Mouse (Mus musculus): ENCODE data around the gene Ankrd11. TPM values are rescaled to one million over a fixed set of nuclear protein-coding genes. Genes with fewer than 3 reads are reported as not detected.
A peak's percentile ranks its signal among the peaks of the same experiment; 100 is the strongest.

The Ankrd11 gene
- polyA plus RNA-seq, 1 experiment from 2014 or later = 33.6 TPM

GRCm38 (mm10) chr8:122931834-122932560 lies 110.1 kb downstream of the Ankrd11 start:
- H3K9ac ChIP-seq (replicated peaks; ENCODE audit: low read depth, low read length) = no peak overlapping the region
- peak overlapping the region; percentile 84 for H3K27ac ChIP-seq (ENCODE audit: low read length)
- 0 out of 2 replicates have a peak overlapping the region, but pooled peaks have one; percentile 14 for H3K4me2 ChIP-seq (ENCODE audit: low read length)
- H3K9me3 ChIP-seq (ENCODE audit: control insufficient read depth, low read length) = no peaks in the 10 kb centered on the region
- H3K36me3 ChIP-seq (ENCODE audit: control insufficient read depth, insufficient read depth) = no peaks in the 10 kb centered on the region
- no peaks in the 10 kb centered on the region for H3K27me3 ChIP-seq (replicated peaks; ENCODE audit: control insufficient read depth, insufficient read depth, low read length)
- peak; percentile 91 for ATAC-seq
- peaks cover 42% of the 10 kb centered on the region for H3K4me1 ChIP-seq (replicated peaks; ENCODE audit: control insufficient read depth, insufficient read depth, low read length)
- H3K4me3 ChIP-seq (replicated peaks; ENCODE audit: low read length) = no peak overlapping the region
- WGBS = 46% methylated on average over 3 of the region's 3 CpGs

GRCm38 (mm10) chr8:122928631-122929224 lies 113.3 kb downstream of the Ankrd11 start:
- peaks cover 31% of the 10 kb centered on the region for H3K4me1 ChIP-seq (replicated peaks; ENCODE audit: control insufficient read depth, insufficient read depth, low read length)
- H3K4me2 ChIP-seq (ENCODE audit: low read length) = no peak overlapping the region

GRCm38 (mm10) chr8:122927841-122928240 lies 114.2 kb downstream of the Ankrd11 start:
- WGBS = 86% methylated on average over 3 of the region's 3 CpGs
- Histone ChIP-seq H3K4me2 (ENCODE audit: low read length) (no peak overlapping the region), H3K27me3 (replicated peaks; ENCODE audit: control insufficient read depth, insufficient read depth, low read length) (no peaks in the 10 kb centered on the region), H3K9ac (replicated peaks; ENCODE audit: low read depth, low read length) (no peak overlapping the region), H3K4me1 (replicated peaks; ENCODE audit: control insufficient read depth, insufficient read depth, low read length) (peaks cover 29% of the 10 kb centered on the region), H3K9me3 (ENCODE audit: control insufficient read depth, low read length) (no peaks in the 10 kb centered on the region), H3K36me3 (ENCODE audit: control insufficient read depth, insufficient read depth) (no peaks in the 10 kb centered on the region), H3K27ac (ENCODE audit: low read length) (no peak overlapping the region), H3K4me3 (replicated peaks; ENCODE audit: low read length) (no peak overlapping the region)
- ATAC-seq = no peak

More at GRCm38 (mm10) chr8:122928631-122929224, 113.3 kb downstream of the Ankrd11 start:
- 82% methylated on average over 7 of the region's 7 CpGs for WGBS
- ATAC-seq = no peak
- Histone ChIP-seq H3K4me3 (replicated peaks; ENCODE audit: low read length) (no peak overlapping the region), H3K27me3 (replicated peaks; ENCODE audit: control insufficient read depth, insufficient read depth, low read length) (no peaks in the 10 kb centered on the region), H3K27ac (ENCODE audit: low read length) (no peak overlapping the region; the same call in 1 of the 2 replicates), H3K9ac (replicated peaks; ENCODE audit: low read depth, low read length) (no peak overlapping the region), H3K36me3 (ENCODE audit: control insufficient read depth, insufficient read depth) (no peaks in the 10 kb centered on the region), H3K9me3 (ENCODE audit: control insufficient read depth, low read length) (no peaks in the 10 kb centered on the region)

- no peak overlapping the region for H3K4me3 ChIP-seq (replicated peaks; ENCODE audit: low read length)
- H3K27me3 ChIP-seq (replicated peaks; ENCODE audit: control insufficient read depth, insufficient read depth, low read length) = no peaks in the 10 kb centered on the region
- H3K4me2 ChIP-seq (ENCODE audit: low read length) = no peak overlapping the region
- H3K4me1 ChIP-seq (replicated peaks; ENCODE audit: control insufficient read depth, insufficient read depth, low read length) = peaks cover 19% of the 10 kb centered on the region
- H3K36me3 ChIP-seq (ENCODE audit: control insufficient read depth, insufficient read depth) = no peaks in the 10 kb centered on the region
- H3K9ac ChIP-seq (replicated peaks; ENCODE audit: low read depth, low read length) = no peak overlapping the region
- H3K9me3 ChIP-seq (ENCODE audit: control insufficient read depth, low read length) = no peaks in the 10 kb centered on the region
- WGBS = 83% methylated on average over 7 of the region's 7 CpGs
- ATAC-seq = no peak
- no peak overlapping the region for H3K27ac ChIP-seq (ENCODE audit: low read length)
Observed at GRCm38 (mm10) chr8:122926782-122927181, 115.3 kb downstream of the Ankrd11 start.

- H3K4me3 ChIP-seq (replicated peaks; ENCODE audit: low read length) = no peak overlapping the region
Observed at GRCm38 (mm10) chr8:122925939-122926722, 115.9 kb downstream of the Ankrd11 start.

GRCm38 (mm10) chr8:122924091-122924490 lies 118.0 kb downstream of the Ankrd11 start:
- 82% methylated on average over 6 of the region's 6 CpGs for WGBS
- no peaks in the 10 kb centered on the region for H3K9me3 ChIP-seq (ENCODE audit: control insufficient read depth, low read length)
- no peak overlapping the region for H3K9ac ChIP-seq (replicated peaks; ENCODE audit: low read depth, low read length)
- no peak overlapping the region for H3K4me3 ChIP-seq (replicated peaks; ENCODE audit: low read length)
- no peak for ATAC-seq
- no peak overlapping the region for H3K4me2 ChIP-seq (ENCODE audit: low read length)
- H3K27me3 ChIP-seq (replicated peaks; ENCODE audit: control insufficient read depth, insufficient read depth, low read length) = no peaks in the 10 kb centered on the region
- H3K4me1 ChIP-seq (replicated peaks; ENCODE audit: control insufficient read depth, insufficient read depth, low read length) = peaks cover 13% of the 10 kb centered on the region
- no peak overlapping the region for H3K27ac ChIP-seq (ENCODE audit: low read length)
- no peaks in the 10 kb centered on the region for H3K36me3 ChIP-seq (ENCODE audit: control insufficient read depth, insufficient read depth)

More at GRCm38 (mm10) chr8:122925939-122926722, 115.9 kb downstream of the Ankrd11 start:
- H3K36me3 ChIP-seq (ENCODE audit: control insufficient read depth, insufficient read depth) = no peaks in the 10 kb centered on the region
- H3K9me3 ChIP-seq (ENCODE audit: control insufficient read depth, low read length) = no peaks in the 10 kb centered on the region
- ATAC-seq = no peak
- no peak overlapping the region for H3K4me2 ChIP-seq (ENCODE audit: low read length)
- H3K9ac ChIP-seq (replicated peaks; ENCODE audit: low read depth, low read length) = no peak overlapping the region
- H3K4me1 ChIP-seq (replicated peaks; ENCODE audit: control insufficient read depth, insufficient read depth, low read length) = peaks cover 18% of the 10 kb centered on the region
- H3K27me3 ChIP-seq (replicated peaks; ENCODE audit: control insufficient read depth, insufficient read depth, low read length) = no peaks in the 10 kb centered on the region
- no peak overlapping the region for H3K27ac ChIP-seq (ENCODE audit: low read length)
- WGBS = 89% methylated on average over 8 of the region's 8 CpGs

- 46% methylated on average over 7 of the region's 7 CpGs for WGBS
Observed at GRCm38 (mm10) chr8:122923431-122924090, 118.5 kb downstream of the Ankrd11 start.

GRCm38 (mm10) chr8:122922945-122923344 lies 119.1 kb downstream of the Ankrd11 start:
- H3K9ac ChIP-seq (replicated peaks; ENCODE audit: low read depth, low read length) = no peak overlapping the region
- no peak overlapping the region for H3K27ac ChIP-seq (ENCODE audit: low read length)
- H3K4me3 ChIP-seq (replicated peaks; ENCODE audit: low read length) = no peak overlapping the region
- no peak overlapping the region for H3K4me2 ChIP-seq (ENCODE audit: low read length)
- H3K27me3 ChIP-seq (replicated peaks; ENCODE audit: control insufficient read depth, insufficient read depth, low read length) = no peaks in the 10 kb centered on the region
- H3K4me1 ChIP-seq (replicated peaks; ENCODE audit: control insufficient read depth, insufficient read depth, low read length) = peaks cover 14% of the 10 kb centered on the region
- H3K9me3 ChIP-seq (ENCODE audit: control insufficient read depth, low read length) = no peaks in the 10 kb centered on the region
- no peak for ATAC-seq
- H3K36me3 ChIP-seq (ENCODE audit: control insufficient read depth, insufficient read depth) = no peaks in the 10 kb centered on the region
- WGBS = 84% methylated on average over 3 of the region's 3 CpGs

More at GRCm38 (mm10) chr8:122923431-122924090, 118.5 kb downstream of the Ankrd11 start:
- no peak for ATAC-seq
- H3K36me3 ChIP-seq (ENCODE audit: control insufficient read depth, insufficient read depth) = no peaks in the 10 kb centered on the region
- H3K9me3 ChIP-seq (ENCODE audit: control insufficient read depth, low read length) = no peaks in the 10 kb centered on the region
- no peaks in the 10 kb centered on the region for H3K27me3 ChIP-seq (replicated peaks; ENCODE audit: control insufficient read depth, insufficient read depth, low read length)
- no peak overlapping the region for H3K27ac ChIP-seq (ENCODE audit: low read length)
- no peak overlapping the region for H3K9ac ChIP-seq (replicated peaks; ENCODE audit: low read depth, low read length)
- H3K4me2 ChIP-seq (ENCODE audit: low read length) = no peak overlapping the region
- no peak overlapping the region for H3K4me3 ChIP-seq (replicated peaks; ENCODE audit: low read length)
- H3K4me1 ChIP-seq (replicated peaks; ENCODE audit: control insufficient read depth, insufficient read depth, low read length) = peaks cover 13% of the 10 kb centered on the region

GRCm38 (mm10) chr8:122920890-122921289 lies 121.2 kb downstream of the Ankrd11 start:
- Histone ChIP-seq H3K9ac (replicated peaks; ENCODE audit: low read depth, low read length) (no peak overlapping the region), H3K4me1 (replicated peaks; ENCODE audit: control insufficient read depth, insufficient read depth, low read length) (peaks cover 21% of the 10 kb centered on the region), H3K36me3 (ENCODE audit: control insufficient read depth, insufficient read depth) (no peaks in the 10 kb centered on the region), H3K4me3 (replicated peaks; ENCODE audit: low read length) (no peak overlapping the region), H3K9me3 (ENCODE audit: control insufficient read depth, low read length) (no peaks in the 10 kb centered on the region), H3K27ac (ENCODE audit: low read length) (no peak overlapping the region), H3K27me3 (replicated peaks; ENCODE audit: control insufficient read depth, insufficient read depth, low read length) (no peaks in the 10 kb centered on the region), H3K4me2 (ENCODE audit: low read length) (no peak overlapping the region)
- ATAC-seq = no peak
- 64% methylated on average over 7 of the region's 7 CpGs for WGBS
